Mouse (Mus musculus) myocyte (in vitro differentiated cells): ENCODE data around the gene Rsph9. TPM values are rescaled to one million over a fixed set of nuclear protein-coding genes. Genes with fewer than 3 reads are reported as not detected.

ENCODE experiments used
- H3K27me3 ChIP-seq: one replicate; pipeline ENCODE4 v1.6.1; 2011; ENCODE audit not compliant: control insufficient read depth, insufficient read depth, insufficient read length
- H3K36me3 ChIP-seq: one replicate; pipeline ENCODE4 v1.6.1; 2011; ENCODE audit not compliant: control insufficient read depth, insufficient read depth
- H3K4me2 ChIP-seq: one replicate; pipeline ENCODE4 v1.6.1; 2011; ENCODE audit warnings: low read depth, control low read depth
- H3K4me3 ChIP-seq: one replicate; pipeline ENCODE4 v1.5.1; 2011; ENCODE audit warnings: mild to moderate bottlenecking, control low read depth, moderate library complexity
- H3K79me2 ChIP-seq: one replicate; pipeline ENCODE4 v1.6.1; 2011; ENCODE audit not compliant: control insufficient read depth, insufficient read depth
- H3ac ChIP-seq: one replicate; pipeline ENCODE4 v1.6.1; 2011; ENCODE audit not compliant: control insufficient read depth, insufficient read length
- CEBPB ChIP-seq: IDR thresholded peaks from 2 replicates; pipeline ENCODE4 v1.6.1; 2011; ENCODE audit warnings: mild to moderate bottlenecking, moderate library complexity; ENCODE audit not compliant: poor library complexity, insufficient read depth, severe bottlenecking
- E2F4 ChIP-seq: IDR thresholded peaks from one replicate; pipeline ENCODE4 v1.6.1; 2011; ENCODE audit warnings: mild to moderate bottlenecking, control low read depth, moderate library complexity; ENCODE audit not compliant: insufficient read depth
- MAX ChIP-seq: IDR thresholded peaks from one replicate; pipeline ENCODE4 v1.6.1; 2011; ENCODE audit warnings: low read depth, mild to moderate bottlenecking, control low read depth
- MYOD1 ChIP-seq, 3 experiments: IDR thresholded peaks; one replicate each; pipeline ENCODE4 v1.6.1; 2011; ENCODE audit warnings: control low read depth in 2 of 3, low read depth in 2 of 3, mild to moderate bottlenecking in 2 of 3, moderate library complexity in 1 of 3; ENCODE audit not compliant: insufficient read length in 2 of 3, control insufficient read depth in 1 of 3
- MYOG ChIP-seq, 3 experiments: IDR thresholded peaks; one replicate each; pipeline ENCODE4 v1.6.1; 2011; ENCODE audit warnings: control low read depth in 2 of 3, low read depth in 2 of 3, mild to moderate bottlenecking in 2 of 3; ENCODE audit not compliant: insufficient read length in 2 of 3, control insufficient read depth in 1 of 3, insufficient read depth in 1 of 3
- POLR2A ChIP-seq: IDR thresholded peaks from one replicate; pipeline ENCODE4 v1.6.1; 2011; ENCODE audit warnings: low read depth, mild to moderate bottlenecking, control low read depth, moderate library complexity; ENCODE audit not compliant: insufficient read length
- POLR2AphosphoS2 ChIP-seq: IDR thresholded peaks from one replicate; pipeline ENCODE4 v1.6.1; 2011; ENCODE audit warnings: low read depth, control low read depth; ENCODE audit not compliant: insufficient read length
- REST ChIP-seq: IDR thresholded peaks from one replicate; pipeline ENCODE4 v1.6.1; 2011; ENCODE audit warnings: mild to moderate bottlenecking, control low read depth, moderate library complexity; ENCODE audit not compliant: insufficient read depth, insufficient read length
- SRF ChIP-seq: IDR thresholded peaks from one replicate; pipeline ENCODE4 v1.6.1; 2011; ENCODE audit warnings: low read depth; ENCODE audit not compliant: control insufficient read depth, insufficient read length
- TCF12 ChIP-seq: IDR thresholded peaks from one replicate; pipeline ENCODE4 v1.6.1; 2011; ENCODE audit warnings: mild to moderate bottlenecking, control low read depth; ENCODE audit not compliant: poor library complexity, insufficient read depth, severe bottlenecking
- TCF3 ChIP-seq: IDR thresholded peaks from one replicate; pipeline ENCODE4 v1.6.1; 2011; ENCODE audit warnings: low read depth, control low read depth; ENCODE audit not compliant: insufficient read length
- USF1 ChIP-seq: IDR thresholded peaks from one replicate; pipeline ENCODE4 v1.6.1; 2011; ENCODE audit warnings: low read depth, mild to moderate bottlenecking, control low read depth, moderate library complexity
- polyA plus RNA-seq: library from polyadenylated mRNA; unstranded; fragments of >200 nt; fragmentation: generic; extraction: Trizol; gene quantifications from one replicate; pipeline ENCODE4 v1.2.1, GENCODE M21; 2012; ENCODE audit warnings: missing spikeins

Rsph9 gene
- polyA plus RNA-seq, 1 experiment: 3.6 TPM

DNA sequence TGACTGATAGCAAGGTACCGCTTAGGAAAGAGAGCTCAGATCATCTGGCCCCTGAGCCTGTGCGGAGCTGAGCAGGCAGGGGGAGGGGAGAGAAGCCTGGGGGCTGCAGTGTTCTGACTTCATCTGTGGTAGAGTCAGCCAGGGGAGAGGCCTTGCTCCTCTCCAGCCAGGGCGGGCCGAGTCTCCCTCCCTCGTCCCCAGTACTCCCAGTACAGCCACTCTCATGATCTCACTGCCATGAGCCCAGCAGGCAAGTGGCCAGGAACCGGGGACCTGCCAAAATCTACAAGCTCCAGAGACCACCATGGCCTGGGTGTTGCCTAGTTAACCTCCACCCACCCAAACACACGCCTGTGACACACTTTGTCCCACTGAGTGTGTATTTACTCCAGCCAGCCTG, 62.4 kb downstream of the Rsph9 start:
- Histone ChIP-seq H3K4me3 (no peak overlapping the region), H3K36me3 (no peaks in the 10 kb centered on the region), H3K79me2 (no peaks in the 10 kb centered on the region), H3ac (no peak overlapping the region), H3K4me2 (no peak overlapping the region), H3K27me3 (no peaks in the 10 kb centered on the region)
- TF ChIP-seq REST: no peak

DNA sequence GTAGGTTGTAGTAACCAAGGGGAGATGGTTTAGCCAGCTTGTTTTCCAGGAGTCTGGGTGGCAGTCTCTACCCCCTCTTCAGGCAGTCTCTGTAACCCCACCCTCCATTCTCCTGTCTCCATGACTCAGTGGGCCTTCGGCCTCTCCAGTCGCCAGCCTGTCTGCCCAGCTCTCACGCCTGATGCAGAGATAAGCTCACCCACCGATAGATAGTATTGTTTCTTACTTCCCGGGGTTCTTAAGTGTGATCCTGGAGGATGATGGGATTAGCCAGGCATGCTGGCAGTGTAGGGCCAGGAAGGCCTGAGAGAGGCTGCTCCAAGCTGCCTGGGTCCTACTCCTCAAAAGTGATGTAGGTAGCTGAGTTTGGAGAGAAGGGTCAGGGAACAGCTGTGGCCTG, 63.0 kb downstream of the Rsph9 start:
- no peak overlapping the region for H3K4me2 ChIP-seq
- no peak overlapping the region for H3ac ChIP-seq
- H3K79me2 ChIP-seq: no peaks in the 10 kb centered on the region
- no peak for TF ChIP-seq TCF12
- no peak for TF ChIP-seq SRF
- no peak for TF ChIP-seq CEBPB
- TF ChIP-seq POLR2A: no peak
- no peak for TF ChIP-seq MYOG (IDR thresholded peaks at IDR 0.05; ENCODE audit: control insufficient read depth in 1 of 3, insufficient read depth in 1 of 3, insufficient read length in 2 of 3, low read depth in 2 of 3)
- TF ChIP-seq MYOD1 (IDR thresholded peaks at IDR 0.05; ENCODE audit: control insufficient read depth in 1 of 3, insufficient read length in 2 of 3, low read depth in 2 of 3): no peak
- no peak for TF ChIP-seq MAX
- no peak for TF ChIP-seq E2F4
- TF ChIP-seq POLR2AphosphoS2: no peak
- TF ChIP-seq REST: no peak
- no peak for TF ChIP-seq USF1
- TF ChIP-seq TCF3: no peak
- no peaks in the 10 kb centered on the region for H3K27me3 ChIP-seq
- no peak overlapping the region for H3K4me3 ChIP-seq
- no peaks in the 10 kb centered on the region for H3K36me3 ChIP-seq

DNA sequence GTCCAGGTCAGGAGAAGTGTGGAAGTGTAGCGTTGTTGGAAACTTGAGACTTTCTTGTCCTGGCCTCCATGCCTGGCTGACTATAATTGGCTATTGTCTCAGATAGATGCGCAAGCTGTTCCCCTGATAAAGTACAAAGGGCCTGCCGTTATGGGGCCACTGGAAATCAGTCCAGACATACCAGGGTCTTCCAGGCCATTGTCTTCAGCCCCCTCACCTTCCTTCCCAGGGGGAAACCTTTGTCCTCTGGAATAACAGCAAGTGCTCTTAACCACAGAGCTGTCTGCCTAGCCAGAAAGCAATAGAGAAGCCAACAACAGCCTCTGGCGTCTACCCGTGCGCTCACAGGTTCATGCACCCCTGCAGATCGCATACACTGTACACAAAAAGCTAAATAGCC, 63.6 kb downstream of the Rsph9 start:
- Histone ChIP-seq H3K4me2 (no peak overlapping the region), H3K36me3 (no peaks in the 10 kb centered on the region), H3K4me3 (no peak overlapping the region), H3K79me2 (no peaks in the 10 kb centered on the region), H3K27me3 (no peaks in the 10 kb centered on the region), H3ac (no peak overlapping the region)
- no peak for TF ChIP-seq POLR2AphosphoS2
- no peak for TF ChIP-seq E2F4
- TF ChIP-seq MYOD1 (IDR thresholded peaks at IDR 0.05; ENCODE audit: control insufficient read depth in 1 of 3, insufficient read length in 2 of 3, low read depth in 2 of 3): no peak

DNA sequence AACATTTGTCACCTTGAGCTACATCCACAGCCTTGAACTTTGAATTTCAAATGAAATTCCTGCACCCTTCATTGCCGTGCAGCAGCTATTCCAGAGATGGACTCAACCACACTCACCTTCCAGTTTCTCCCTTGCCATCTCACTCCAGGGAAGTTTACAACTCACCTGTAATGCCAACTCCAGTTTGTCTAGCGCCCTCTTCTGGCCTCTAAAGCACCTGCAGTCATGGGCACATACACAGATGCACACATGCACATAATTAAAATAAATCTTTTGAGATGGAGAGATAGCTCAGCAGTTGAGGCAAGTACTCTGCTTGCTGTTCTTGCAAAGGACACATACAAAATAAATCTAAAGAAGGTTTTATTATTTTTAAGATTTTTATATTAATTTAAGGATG, 65.0 kb downstream of the Rsph9 start:
- Histone ChIP-seq H3K36me3 (no peaks in the 10 kb centered on the region), H3K4me3 (no peak overlapping the region), H3K79me2 (no peaks in the 10 kb centered on the region), H3ac (no peak overlapping the region), H3K4me2 (no peak overlapping the region), H3K27me3 (no peaks in the 10 kb centered on the region)
- TF ChIP-seq SRF (no peak), POLR2A (no peak), CEBPB (no peak), TCF12 (no peak), REST (no peak), E2F4 (no peak), MAX (no peak), TCF3 (no peak)

DNA sequence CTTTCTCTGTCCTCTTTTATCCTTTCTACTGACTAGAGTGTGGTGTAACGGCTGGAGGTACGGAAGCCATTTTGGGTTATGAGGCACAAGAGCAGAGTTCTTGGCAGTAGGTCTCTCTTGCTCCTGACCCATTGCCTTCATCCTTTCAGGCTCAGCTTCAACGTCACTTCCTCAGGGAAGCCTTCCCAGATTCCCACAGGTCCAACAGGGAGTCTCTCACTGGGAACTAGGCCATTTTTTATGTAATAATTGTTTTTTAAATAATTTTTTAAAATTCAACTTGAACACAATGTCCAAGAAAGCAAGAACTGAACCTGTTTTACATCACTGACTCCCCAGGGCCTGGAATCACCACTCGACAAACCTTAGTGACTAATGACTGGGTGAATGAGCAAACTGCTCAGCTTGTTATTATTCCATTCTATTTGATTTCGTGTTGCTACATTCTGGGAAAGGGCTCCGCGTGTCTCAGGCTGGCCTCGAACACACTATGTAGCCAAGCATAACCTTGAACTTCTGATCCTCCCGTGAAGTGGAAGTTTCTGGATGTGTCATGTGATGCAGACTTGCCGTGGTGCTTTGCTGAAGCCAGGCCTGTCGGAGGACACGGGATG, 66.0 kb downstream of the Rsph9 start:
- Histone ChIP-seq H3K27me3 (no peaks in the 10 kb centered on the region), H3ac (no peak overlapping the region), H3K4me3 (no peak overlapping the region), H3K79me2 (no peaks in the 10 kb centered on the region), H3K4me2 (no peak overlapping the region), H3K36me3 (no peaks in the 10 kb centered on the region)
- TF ChIP-seq TCF12 (no peak), POLR2A (no peak), CEBPB (no peak), MYOG (IDR thresholded peaks at IDR 0.05; ENCODE audit: control insufficient read depth in 1 of 3, insufficient read depth in 1 of 3, insufficient read length in 2 of 3, low read depth in 2 of 3) (no peak), E2F4 (no peak), SRF (no peak), MAX (no peak), POLR2AphosphoS2 (no peak)
